Comparison of ENCODE assay signal across 8 mouse cellular contexts in the genomic region with DNA sequence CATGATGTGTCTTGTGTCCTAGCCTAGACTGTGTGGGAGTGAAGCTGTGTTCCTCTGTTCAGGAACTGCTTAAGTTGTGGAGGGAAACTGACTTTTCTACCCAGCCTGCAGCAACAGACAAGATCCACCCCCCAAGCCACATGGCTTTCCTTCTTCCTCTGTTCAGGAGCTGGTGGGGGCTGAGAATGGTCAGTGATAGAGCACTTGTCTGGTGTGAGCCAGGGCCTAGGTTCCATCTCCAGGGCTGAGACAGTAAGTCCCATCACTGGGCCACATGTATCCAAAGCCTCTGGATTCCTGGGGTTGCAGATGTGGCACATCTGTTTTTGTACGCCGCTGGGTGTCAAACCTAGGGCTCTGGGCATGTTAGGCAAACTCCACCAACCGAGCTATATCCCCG. TPM values are rescaled to one million over a fixed set of nuclear protein-coding genes. Genes with fewer than 3 reads are reported as not detected.
DNase-seq lines count a peak whose midpoint lies in the region; ATAC-seq and TF ChIP-seq lines count a peak whose summit lies in the region.

No protein-coding gene starts in this region.

- no peaks in the 10 kb centered on the region for H3K27me3 ChIP-seq in lung, embryonic 16.5 days (ENCODE audit: control insufficient read depth, insufficient read depth, low read depth, low read length)
- H3K27me3 ChIP-seq in limb, embryonic 12.5 days: no peaks in the 10 kb centered on the region
- no peaks in the 10 kb centered on the region for H3K27me3 ChIP-seq in small intestine, adult 2 months (ENCODE audit: control insufficient read depth, insufficient read depth, low read length)

- H3K4me2 ChIP-seq in lung, embryonic 16.5 days (ENCODE audit: low read depth, low read length): peak overlapping the region; percentile 74
- peak overlapping the region; percentile 91 for H3K4me2 ChIP-seq in limb, embryonic 12.5 days

- ATAC-seq in cerebellum, adult (ENCODE audit: insufficient number of reproducible peaks, low FRiP score, low TSS enrichment): no peak
- ATAC-seq in lung, embryonic 16.5 days (ENCODE audit: low read depth): peak; percentile 16; the same call in 1 of the 2 replicates
- no peak; the same call in 1 of the 2 replicates for ATAC-seq in limb, embryonic 12.5 days (ENCODE audit: insufficient number of reproducible peaks, insufficient read depth, low FRiP score, low TSS enrichment, low read depth)

- peak; percentile 50 for DNase-seq in cerebellum, adult 9-11 months
- no peak for DNase-seq in lung, adult 18-20 months
- no peak for DNase-seq in frontal cortex, postnatal 10 days (ENCODE audit: low spot score in 2 of 2)
- DNase-seq in ovary, postnatal 10 days (ENCODE audit: low spot score): no peak

- peaks cover 33% of the 10 kb centered on the region for H3K4me1 ChIP-seq in lung, embryonic 16.5 days (replicated peaks; ENCODE audit: control insufficient read depth, insufficient read depth, low read length)
- peaks cover 43% of the 10 kb centered on the region for H3K4me1 ChIP-seq in limb, embryonic 12.5 days (replicated peaks)
- peaks cover 12% of the 10 kb centered on the region for H3K4me1 ChIP-seq in small intestine, adult 2 months (ENCODE audit: control insufficient read depth, insufficient read depth, insufficient read length, low read length)

- TF ChIP-seq POLR2A in small intestine, adult 2 months (IDR thresholded peaks at IDR 0.05; ENCODE audit: low read depth, low read length): no peak

- no peak for TF ChIP-seq CTCF in small intestine, adult 2 months (IDR thresholded peaks at IDR 0.05; ENCODE audit: extremely low read depth, insufficient read length, insufficient replicate concordance, low read depth, low read length)

- WGBS in lung, embryonic 16.5 days: 49% methylated on average over 4 of the region's 4 CpGs
- 35% methylated on average over 4 of the region's 4 CpGs for WGBS in limb, embryonic 12.5 days
- 71% methylated on average over 4 of the region's 4 CpGs for WGBS in small intestine, adult 2 months

- H3K9me3 ChIP-seq in lung, embryonic 16.5 days (ENCODE audit: control insufficient read depth, low read length): no peaks in the 10 kb centered on the region
- no peaks in the 10 kb centered on the region for H3K9me3 ChIP-seq in limb, embryonic 12.5 days

- H3K36me3 ChIP-seq in lung, embryonic 16.5 days (ENCODE audit: control insufficient read depth, insufficient read depth, low read length): no peaks in the 10 kb centered on the region
- H3K36me3 ChIP-seq in limb, embryonic 12.5 days: peaks cover 30% of the 10 kb centered on the region
- peaks cover 12% of the 10 kb centered on the region for H3K36me3 ChIP-seq in small intestine, adult 2 months (ENCODE audit: control insufficient read depth, insufficient read depth, low read length)

- peak overlapping the region; percentile 68 for H3K9ac ChIP-seq in lung, embryonic 16.5 days (ENCODE audit: low read length)
- peak overlapping the region; percentile 71 for H3K9ac ChIP-seq in limb, embryonic 12.5 days (replicated peaks)

- peak overlapping the region; percentile 94 for H3K27ac ChIP-seq in lung, embryonic 16.5 days (ENCODE audit: low read length)
- peak overlapping the region; percentile 97 for H3K27ac ChIP-seq in limb, embryonic 12.5 days
- H3K27ac ChIP-seq in small intestine, adult 2 months (ENCODE audit: insufficient read depth, low read depth, low read length): peak overlapping the region; percentile 84

- H3K4me3 ChIP-seq in lung, embryonic 16.5 days (ENCODE audit: low read length): peak overlapping the region; percentile 62
- H3K4me3 ChIP-seq in limb, embryonic 12.5 days (replicated peaks): peak overlapping the region; percentile 59
- H3K4me3 ChIP-seq in small intestine, adult 2 months (ENCODE audit: low read depth, low read length): peak overlapping the region; percentile 55; the same call in 1 of the 2 replicates

RNA-seq across cellular contexts. Expression of gene Sigmar1, which starts 5.0 kb away (rescaled TPM):
- 69.9 and 72.2 TPM in 2 replicates for polyA plus RNA-seq in lung, embryonic 16.5 days (2015; fragmentation: Nextera tagmentation; extraction: Ambion mirVana)
- polyA plus RNA-seq in limb, embryonic 12.5 days (2016; fragmentation: Nextera tagmentation; extraction: Ambion mirVana): 61.1 and 62.2 TPM in 2 replicates
- polyA plus RNA-seq in small intestine, adult 2 months (2012; rRNA removed): 28.1 and 44.0 TPM in 2 replicates

RNA-seq across cellular contexts. Expression of gene Galt, which starts 5.9 kb away (rescaled TPM):
- polyA plus RNA-seq in lung, embryonic 16.5 days (2015; fragmentation: Nextera tagmentation; extraction: Ambion mirVana): 36.5 and 39.6 TPM in 2 replicates
- polyA plus RNA-seq in limb, embryonic 12.5 days (2016; fragmentation: Nextera tagmentation; extraction: Ambion mirVana): 39.4 and 41.7 TPM in 2 replicates
- 57.5 and 104 TPM in 2 replicates for polyA plus RNA-seq in small intestine, adult 2 months (2012; rRNA removed)

RNA-seq across cellular contexts. Expression of gene Ccl27a, which starts 13.1 kb away (rescaled TPM):
- 30.5 and 33.2 TPM in 2 replicates for polyA plus RNA-seq in lung, embryonic 16.5 days (2015; fragmentation: Nextera tagmentation; extraction: Ambion mirVana)
- 55.4 and 59.4 TPM in 2 replicates for polyA plus RNA-seq in limb, embryonic 12.5 days (2016; fragmentation: Nextera tagmentation; extraction: Ambion mirVana)
- polyA plus RNA-seq in small intestine, adult 2 months (2012; rRNA removed): 11.7 and 14.6 TPM in 2 replicates

RNA-seq across cellular contexts. Expression of gene Arid3c, which starts 30.0 kb away (rescaled TPM):
- not detected in 2 replicates for polyA plus RNA-seq in lung, embryonic 16.5 days (2015; fragmentation: Nextera tagmentation; extraction: Ambion mirVana)
- not detected in 2 replicates for polyA plus RNA-seq in limb, embryonic 12.5 days (2016; fragmentation: Nextera tagmentation; extraction: Ambion mirVana)
- 0.09 TPM in 1 of 2 replicates, not detected in the other for polyA plus RNA-seq in small intestine, adult 2 months (2012; rRNA removed)

RNA-seq across cellular contexts. Expression of gene Dctn3, which starts 37.9 kb away (rescaled TPM):
- 137 and 156 TPM in 2 replicates for polyA plus RNA-seq in lung, embryonic 16.5 days (2015; fragmentation: Nextera tagmentation; extraction: Ambion mirVana)
- 103 and 104 TPM in 2 replicates for polyA plus RNA-seq in limb, embryonic 12.5 days (2016; fragmentation: Nextera tagmentation; extraction: Ambion mirVana)
- 35.0 and 69.5 TPM in 2 replicates for polyA plus RNA-seq in small intestine, adult 2 months (2012; rRNA removed)
